11 mouse cellular contexts compared by ENCODE assay signal in genomic region chr14:7842631-7843332, GRCm38 (mm10). TPM values are rescaled to one million over a fixed set of nuclear protein-coding genes. Genes with fewer than 3 reads are reported as not detected.
DNase-seq lines count a peak whose midpoint lies in the region; ATAC-seq and TF ChIP-seq lines count a peak whose summit lies in the region.
"Had no signal": no experiment of that assay in that cellular context is flagged by ENCODE, and none has a peak within 500 bp of the region (broad histone marks: within the 10 kb centered on the region; RNA-seq: fewer than 3 reads in every experiment).

No protein-coding gene starts in this region.

- DNase-seq in heart, adult 9 months (ENCODE audit: low spot score in 2 of 2): peak; percentile 24 to 44
- peak; percentile 29 for DNase-seq in adrenal gland, postnatal 25 days
- DNase-seq in kidney, postnatal 4 days: peak; percentile 23 to 48
- no peak for DNase-seq in forebrain, embryonic 11.5 days (ENCODE audit: low spot score)
- DNase-seq in liver, postnatal 0 days: no peak
- DNase-seq in spleen, postnatal 36 days (ENCODE audit: low spot score in 2 of 2): no peak
- DNase-seq: lung, embryonic 14.5 days; right cerebral cortex, postnatal 25 days had no signal

- H3K4me1 ChIP-seq in heart, embryonic 11.5 days (ENCODE audit: control insufficient read depth, insufficient read depth, low read length): peaks cover 13% of the 10 kb centered on the region
- H3K4me1 ChIP-seq in heart, embryonic 15.5 days (replicated peaks): peaks cover 20% of the 10 kb centered on the region
- peaks cover 18% of the 10 kb centered on the region for H3K4me1 ChIP-seq in forebrain, embryonic 11.5 days (replicated peaks; ENCODE audit: control insufficient read depth, insufficient read depth, low read length)
- H3K4me1 ChIP-seq in liver, postnatal 0 days (ENCODE audit: insufficient read depth): peaks cover 14% of the 10 kb centered on the region

- no peak for TF ChIP-seq CTCF in liver, postnatal 0 days (IDR thresholded peaks at IDR 0.05; ENCODE audit: low read depth)

- H3K4me2 ChIP-seq in heart, embryonic 11.5 days: no peak overlapping the region
- H3K4me2 ChIP-seq in heart, embryonic 15.5 days: no peak overlapping the region
- no peak overlapping the region for H3K4me2 ChIP-seq in forebrain, embryonic 11.5 days (ENCODE audit: low read depth, low read length, severe bottlenecking)
- H3K4me2 ChIP-seq in liver, postnatal 0 days (ENCODE audit: low read depth, low read length): no peak overlapping the region
- H3K4me2 ChIP-seq: lung, embryonic 14.5 days had no signal

- no peaks in the 10 kb centered on the region for H3K27me3 ChIP-seq in heart, embryonic 11.5 days (ENCODE audit: control insufficient read depth, insufficient read depth, low read length)
- no peaks in the 10 kb centered on the region for H3K27me3 ChIP-seq in heart, embryonic 15.5 days
- no peaks in the 10 kb centered on the region for H3K27me3 ChIP-seq in forebrain, embryonic 11.5 days (ENCODE audit: control insufficient read depth, insufficient read depth, low read length)
- H3K27me3 ChIP-seq in liver, postnatal 0 days (ENCODE audit: insufficient read depth, low read length): no peaks in the 10 kb centered on the region

- 60% methylated on average over 15 of the region's 15 CpGs for WGBS in heart, embryonic 11.5 days (ENCODE audit: insufficient replicate concordance)
- WGBS in heart, embryonic 15.5 days: 61% methylated on average over 15 of the region's 15 CpGs
- 70% methylated on average over 15 of the region's 15 CpGs for WGBS in forebrain, embryonic 11.5 days
- WGBS in liver, postnatal 0 days (ENCODE audit: insufficient replicate concordance): 71% methylated on average over 15 of the region's 15 CpGs

- no peak for ATAC-seq in heart, embryonic 11.5 days (replicated peaks; ENCODE audit: insufficient number of reproducible peaks, low FRiP score, low TSS enrichment)
- ATAC-seq in heart, embryonic 15.5 days (replicated peaks; ENCODE audit: insufficient number of reproducible peaks, insufficient read depth, low FRiP score, low read depth): no peak
- no peak for ATAC-seq in forebrain, embryonic 11.5 days (replicated peaks; ENCODE audit: low FRiP score)
- ATAC-seq in liver, postnatal 0 days: no peak

- no peaks in the 10 kb centered on the region for H3K36me3 ChIP-seq in heart, embryonic 11.5 days (ENCODE audit: control insufficient read depth, insufficient read depth, low read length)
- H3K36me3 ChIP-seq in heart, embryonic 15.5 days: no peaks in the 10 kb centered on the region
- H3K36me3 ChIP-seq in forebrain, embryonic 11.5 days (ENCODE audit: control insufficient read depth, insufficient read depth, low read length): no peaks in the 10 kb centered on the region
- no peaks in the 10 kb centered on the region for H3K36me3 ChIP-seq in liver, postnatal 0 days (replicated peaks; ENCODE audit: insufficient read depth, low read length)

- H3K27ac ChIP-seq in heart, embryonic 11.5 days (ENCODE audit: low read depth, low read length): no peak overlapping the region
- H3K27ac ChIP-seq in heart, embryonic 15.5 days: peak overlapping the region; percentile 40
- no peak overlapping the region for H3K27ac ChIP-seq in forebrain, embryonic 11.5 days (ENCODE audit: low read depth, low read length)
- no peak overlapping the region for H3K27ac ChIP-seq in liver, postnatal 0 days (ENCODE audit: low read depth)

- no peak for TF ChIP-seq EP300 in liver, postnatal 0 days (IDR thresholded peaks at IDR 0.05; ENCODE audit: low read depth)

- H3K4me3 ChIP-seq in heart, embryonic 11.5 days (ENCODE audit: low read depth, low read length): no peak overlapping the region
- H3K4me3 ChIP-seq in heart, embryonic 15.5 days: no peak overlapping the region
- no peak overlapping the region for H3K4me3 ChIP-seq in forebrain, embryonic 11.5 days (ENCODE audit: low read depth, low read length)
- no peak overlapping the region for H3K4me3 ChIP-seq in liver, postnatal 0 days (ENCODE audit: low read depth, low read length)

- H3K9ac ChIP-seq in heart, embryonic 11.5 days (ENCODE audit: low read depth, low read length): no peak overlapping the region
- no peak overlapping the region for H3K9ac ChIP-seq in heart, embryonic 15.5 days
- H3K9ac ChIP-seq in forebrain, embryonic 11.5 days (ENCODE audit: low read length): no peak overlapping the region
- no peak overlapping the region for H3K9ac ChIP-seq in liver, postnatal 0 days (replicated peaks)
- H3K9ac ChIP-seq: lung, embryonic 14.5 days had no signal

- H3K9me3 ChIP-seq in heart, embryonic 11.5 days (replicated peaks; ENCODE audit: control insufficient read depth, low read length): no peaks in the 10 kb centered on the region
- no peaks in the 10 kb centered on the region for H3K9me3 ChIP-seq in heart, embryonic 15.5 days (replicated peaks)
- H3K9me3 ChIP-seq in forebrain, embryonic 11.5 days (ENCODE audit: control insufficient read depth, low read length): no peaks in the 10 kb centered on the region
- no peaks in the 10 kb centered on the region for H3K9me3 ChIP-seq in liver, postnatal 0 days (ENCODE audit: low read length)

RNA-seq across cellular contexts. Expression of gene Flnb, which starts 25.0 kb away (rescaled TPM):
- polyA plus RNA-seq in heart, embryonic 11.5 days (2014; fragmentation: Nextera tagmentation; extraction: Ambion mirVana): 13.1 and 13.6 TPM in 2 replicates
- total RNA-seq in adrenal gland, postnatal 25 days (2021): 44.3 and 47.9 TPM in 2 replicates
- polyA plus RNA-seq in heart, embryonic 15.5 days (2015; fragmentation: Nextera tagmentation; extraction: Ambion mirVana): 7.4 and 12.1 TPM in 2 replicates
- polyA plus RNA-seq in forebrain, embryonic 11.5 days (2014; fragmentation: Nextera tagmentation; extraction: Ambion mirVana): 23.2 and 27.2 TPM in 2 replicates
- 2.5 and 2.9 TPM in 2 replicates for polyA plus RNA-seq in liver, postnatal 0 days (2015; fragmentation: Nextera tagmentation; extraction: Ambion mirVana)

RNA-seq across cellular contexts. Expression of gene Gm26661, which starts 51.4 kb away (rescaled TPM):
- polyA plus RNA-seq in heart, embryonic 11.5 days (2014; fragmentation: Nextera tagmentation; extraction: Ambion mirVana): not detected in 2 replicates
- total RNA-seq in adrenal gland, postnatal 25 days (2021): not detected in 2 replicates
- polyA plus RNA-seq in heart, embryonic 15.5 days (2015; fragmentation: Nextera tagmentation; extraction: Ambion mirVana): not detected in 2 replicates
- not detected in 2 replicates for polyA plus RNA-seq in forebrain, embryonic 11.5 days (2014; fragmentation: Nextera tagmentation; extraction: Ambion mirVana)
- polyA plus RNA-seq in liver, postnatal 0 days (2015; fragmentation: Nextera tagmentation; extraction: Ambion mirVana): not detected in 2 replicates
- total RNA-seq: layer of hippocampus, adult 8-10 months had no signal
- polyA plus RNA-seq: lung, embryonic 14.5 days had no signal

Comparison
In these comparisons a context has a peak if more than half of its experiments do, and no peak if none do; other contexts are left out.
1. DNase-seq: peak in heart, adult 9 months (2 of 2), adrenal gland, postnatal 25 days (single experiment) and kidney, postnatal 4 days (2 of 2); none in forebrain, embryonic 11.5 days (single experiment), liver, postnatal 0 days (single experiment) and spleen, postnatal 36 days (0 of 2).